Mouse (Mus musculus) erythroblast, embryonic 14.5 days (primary cell): Measurements from ENCODE around the gene Thsd7b.

Source experiments
- GATA1 ChIP-seq: IDR thresholded peaks from 2 replicates; pipeline ENCODE4 v1.6.1; 2012; ENCODE audit warnings: low read length, inconsistent platforms, mixed read lengths
- TAL1 ChIP-seq: IDR thresholded peaks from 3 replicates; pipeline ENCODE4 v1.6.1; 2012; ENCODE audit warnings: low read length, inconsistent platforms, mixed read lengths

GRCm38 (mm10) chr1:129678851-129679250 lies 405.7 kb downstream of the Thsd7b start:
- no peak for TF ChIP-seq GATA1
- no peak for TF ChIP-seq TAL1
